Mouse (Mus musculus) brain, embryonic 14.5 days (tissue): ENCODE data around the gene Gtf2ird2. TPM values are rescaled to one million over a fixed set of nuclear protein-coding genes. Genes with fewer than 3 reads are reported as not detected.

Source experiments
- DNase-seq: peaks from one replicate; pipeline ENCODE4 v3.0.0-alpha.2; 2011; ENCODE audit warnings: low read depth
- CTCF ChIP-seq: fragments of 200-500 bp; IDR thresholded peaks from 2 replicates; pipeline ENCODE4 v1.5.1; 2012; ENCODE audit warnings: inconsistent platforms, mild to moderate bottlenecking, moderate library complexity, borderline replicate concordance; ENCODE audit not compliant: insufficient read depth, insufficient read length; ENCODE audit errors: extremely low read depth
- POLR2A ChIP-seq: fragments of 200-500 bp; IDR thresholded peaks from 2 replicates; pipeline ENCODE4 v1.6.1; 2012; ENCODE audit warnings: mild to moderate bottlenecking, inconsistent platforms, borderline replicate concordance; ENCODE audit not compliant: poor library complexity, insufficient read depth, insufficient read length, severe bottlenecking; ENCODE audit errors: extremely low read depth
- polyA plus RNA-seq: library from polyadenylated mRNA; depleted of rRNA; stranded (reverse); fragments of >200 nt; gene quantifications from 2 replicates; pipeline ENCODE4 v1.2.3, GENCODE M21; 2012

The Gtf2ird2 gene
- polyA plus RNA-seq, 1 experiment = 22.1 TPM

- TF ChIP-seq POLR2A = no peak
- TF ChIP-seq CTCF = no peak
- no peak for DNase-seq
Observed at GRCm38 (mm10) chr5:134168033-134168432, 15.8 kb upstream of the Gtf2ird2 start.

- DNase-seq = no peak
- TF ChIP-seq CTCF = no peak
Observed at GRCm38 (mm10) chr5:134169231-134169630, 14.6 kb upstream of the Gtf2ird2 start.

- DNase-seq = no peak
- TF ChIP-seq POLR2A (no peak), CTCF (no peak)
Observed at GRCm38 (mm10) chr5:134170167-134170566, 13.7 kb upstream of the Gtf2ird2 start.

- TF ChIP-seq POLR2A = no peak
- peak; percentile 61 for TF ChIP-seq CTCF
- DNase-seq = peak; percentile 19
Observed at GRCm38 (mm10) chr5:134173206-134173605, 10.6 kb upstream of the Gtf2ird2 start.

- no peak for TF ChIP-seq POLR2A
- TF ChIP-seq CTCF = no peak
- no peak for DNase-seq
Observed at GRCm38 (mm10) chr5:134175696-134176095, 8.1 kb upstream of the Gtf2ird2 start.

- DNase-seq = peak; percentile 97
- TF ChIP-seq POLR2A (peak; percentile 37; the same call in 1 of the 2 replicates), CTCF (no peak)
Observed at GRCm38 (mm10) chr5:134176169-134176881, 7.5 kb upstream of the Gtf2ird2 start, which contains the start of gene Rcc1l. Rcc1l (minus strand) TSS chr5:134176774.

- no peak for TF ChIP-seq CTCF
- TF ChIP-seq POLR2A = no peak
- no peak for DNase-seq
Observed at GRCm38 (mm10) chr5:134178536-134178935, 5.3 kb upstream of the Gtf2ird2 start.

- peak; percentile 93 for DNase-seq
- TF ChIP-seq POLR2A (no peak), CTCF (peak; percentile 82)
Observed at GRCm38 (mm10) chr5:134179871-134180270, 3.9 kb upstream of the Gtf2ird2 start.

GRCm38 (mm10) chr5:134182172-134182571, 1.6 kb upstream of the Gtf2ird2 start:
- peak; percentile 20 for DNase-seq
- no peak for TF ChIP-seq CTCF
- TF ChIP-seq POLR2A = no peak

- TF ChIP-seq POLR2A = no peak
- no peak for TF ChIP-seq CTCF
Observed at GRCm38 (mm10) chr5:134182735-134183134, 1.1 kb upstream of the Gtf2ird2 start.

GRCm38 (mm10) chr5:134183162-134183561, 657 bp upstream of the Gtf2ird2 start:
- TF ChIP-seq POLR2A (no peak), CTCF (no peak)
- DNase-seq = no peak

More at GRCm38 (mm10) chr5:134182735-134183134, 1.1 kb upstream of the Gtf2ird2 start:
- DNase-seq = no peak

- TF ChIP-seq CTCF = no peak
- TF ChIP-seq POLR2A = no peak
- no peak for DNase-seq
Observed at GRCm38 (mm10) chr5:134186059-134186458, 2.2 kb downstream of the Gtf2ird2 start.
